Mouse (Mus musculus): ENCODE results near the gene Map1lc3b.
A peak's percentile ranks its signal among the peaks of the same experiment; 100 is the strongest.

Gene Map1lc3b

DNA sequence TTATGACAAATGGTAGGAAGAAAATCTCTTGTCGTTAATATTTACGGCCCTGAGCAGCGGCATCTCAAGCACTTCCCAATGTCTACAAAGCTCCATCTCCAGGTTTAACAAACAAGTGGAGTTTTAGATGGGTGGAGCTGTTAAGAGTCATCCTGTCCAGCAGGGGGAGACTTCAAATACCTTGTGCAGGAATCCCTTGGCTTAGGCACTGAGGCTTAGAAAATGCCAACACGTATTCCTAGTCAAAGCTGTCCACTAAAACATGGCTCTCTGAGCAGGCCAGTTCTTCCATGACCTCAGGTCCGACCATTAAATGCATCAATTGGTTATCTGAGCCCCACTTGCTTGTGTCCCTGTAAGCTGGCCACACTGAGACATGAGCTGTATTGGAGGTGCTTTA is 17.5 kb downstream of the Map1lc3b start:
- no peak for DNase-seq (ENCODE audit: low spot score in 2 of 2)

DNA sequence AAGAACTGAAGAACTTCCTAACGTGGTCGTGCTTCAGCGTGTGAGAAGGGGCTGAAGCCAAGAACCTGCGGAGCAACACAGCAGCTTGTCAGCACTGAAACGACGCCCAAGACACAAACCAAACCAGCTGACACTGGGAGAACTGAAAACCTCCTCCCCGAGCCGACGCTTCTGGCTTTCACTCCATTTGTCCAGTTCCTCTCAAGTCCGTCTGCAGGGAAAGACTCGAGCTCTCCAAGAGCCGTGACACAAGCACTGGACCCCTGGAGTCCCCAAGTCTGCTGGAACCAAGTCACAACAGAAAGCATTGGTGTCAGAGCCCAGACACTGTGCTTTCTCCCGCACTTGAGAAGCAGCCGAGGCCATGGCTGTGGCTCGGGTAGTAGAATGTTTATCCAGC is 19.1 kb downstream of the Map1lc3b start:
- no peak for DNase-seq (ENCODE audit: low spot score in 2 of 2)

DNA sequence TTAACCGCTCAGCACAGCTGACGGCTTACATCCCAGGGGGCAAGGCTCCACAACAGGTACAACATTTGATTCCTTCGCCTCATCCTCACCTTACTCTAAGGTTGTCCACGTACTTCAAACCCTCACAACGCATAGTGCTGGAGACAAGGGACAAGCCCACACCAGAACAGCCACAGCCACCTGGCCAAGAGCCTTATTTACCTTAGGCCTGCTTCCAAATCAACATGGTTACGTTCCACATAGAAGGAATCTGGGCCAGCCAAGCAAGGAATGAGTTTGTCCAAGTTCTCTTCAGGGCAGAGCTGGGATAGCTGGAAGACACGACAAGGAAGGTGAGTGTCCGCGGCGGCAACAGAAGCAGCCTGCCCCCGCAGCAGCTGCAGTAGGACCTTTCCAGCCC is 19.8 kb downstream of the Map1lc3b start:
- no peak for DNase-seq (ENCODE audit: low spot score in 2 of 2)

DNA sequence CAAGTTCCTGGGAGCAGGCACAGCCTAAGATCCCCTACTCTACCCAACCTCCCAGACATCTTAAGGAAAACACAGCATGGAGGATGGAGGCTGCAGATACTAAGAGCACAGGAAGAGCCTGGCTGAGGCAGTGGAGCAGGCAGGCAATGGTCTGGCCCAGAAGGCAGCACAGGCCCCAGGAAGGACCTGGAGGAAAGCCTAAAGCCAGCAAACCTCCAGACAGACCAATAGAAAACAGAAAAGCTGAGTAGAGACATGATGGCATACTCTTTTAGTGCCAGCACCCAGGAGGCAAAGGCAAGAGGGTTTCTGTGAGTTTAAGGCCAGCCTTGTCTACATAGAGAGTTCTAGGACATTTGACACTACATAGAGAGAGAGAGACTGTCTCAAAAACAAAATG is 23.3 kb downstream of the Map1lc3b start:
- DNase-seq (ENCODE audit: low spot score in 2 of 2), result no peak

DNA sequence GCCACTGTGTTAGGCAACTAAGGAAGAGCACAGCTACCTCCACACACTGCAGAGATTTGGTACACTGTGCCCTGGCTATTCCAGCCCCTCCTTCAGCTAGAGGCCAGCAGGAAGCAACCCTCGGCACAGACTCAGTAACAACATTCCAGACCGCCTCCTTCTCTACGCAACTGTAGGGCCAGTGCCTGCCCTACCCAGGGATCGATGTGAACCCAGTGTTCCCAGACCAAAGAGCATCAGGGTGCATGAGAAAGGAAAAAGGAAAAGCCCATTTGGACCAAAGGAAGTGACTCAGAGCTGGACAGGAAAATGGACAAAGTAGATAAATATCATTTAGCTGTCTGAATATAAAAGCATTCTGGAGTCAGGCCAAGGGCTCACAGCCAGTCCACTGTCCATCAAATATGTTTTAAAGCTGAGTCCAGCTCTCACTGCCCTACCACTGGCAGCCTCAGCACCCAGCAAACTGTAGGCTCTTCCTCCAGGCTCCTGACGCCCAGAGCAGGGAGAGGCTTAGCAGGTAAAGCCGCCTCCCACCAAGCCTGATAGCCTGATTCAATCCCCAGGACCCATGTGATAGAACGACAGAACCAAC is 29.3 kb downstream of the Map1lc3b start:
- DNase-seq (ENCODE audit: low spot score in 2 of 2), result peak; percentile 10 to 25

DNA sequence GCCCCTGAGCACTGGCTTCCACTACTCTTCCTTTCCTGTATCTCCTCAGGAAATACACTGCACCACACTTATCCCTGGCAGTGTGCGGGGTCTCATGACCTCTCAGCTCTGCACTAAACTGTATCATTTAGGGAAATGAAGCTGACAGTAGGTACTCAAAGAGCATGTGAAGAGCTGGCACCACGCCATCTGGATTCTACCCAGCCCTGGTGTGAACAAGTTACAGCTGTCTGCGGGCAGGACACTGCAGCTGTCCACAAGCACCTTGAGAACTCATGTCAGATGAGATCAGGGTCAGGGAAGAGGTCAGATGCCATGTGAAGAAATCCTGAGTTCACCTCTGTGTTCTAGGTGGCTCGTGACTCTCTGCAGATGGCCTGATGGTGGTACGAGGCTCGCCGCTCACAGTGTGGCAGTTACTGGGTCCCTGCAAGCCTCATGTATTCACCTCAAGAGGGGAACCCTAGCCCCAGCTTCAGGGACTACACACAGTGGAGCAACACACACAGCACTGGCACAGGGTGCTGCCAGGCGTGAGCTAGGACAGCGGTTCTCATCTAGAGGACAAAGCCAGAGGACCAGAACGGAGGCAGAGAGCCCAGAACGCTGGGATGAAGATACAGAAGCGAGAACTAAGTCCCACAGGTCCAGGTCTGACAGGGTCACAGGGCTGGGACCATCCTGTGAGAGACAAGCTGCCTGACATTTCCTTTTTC is 30.8 kb downstream of the Map1lc3b start:
- DNase-seq (ENCODE audit: low spot score in 2 of 2), result no peak

DNA sequence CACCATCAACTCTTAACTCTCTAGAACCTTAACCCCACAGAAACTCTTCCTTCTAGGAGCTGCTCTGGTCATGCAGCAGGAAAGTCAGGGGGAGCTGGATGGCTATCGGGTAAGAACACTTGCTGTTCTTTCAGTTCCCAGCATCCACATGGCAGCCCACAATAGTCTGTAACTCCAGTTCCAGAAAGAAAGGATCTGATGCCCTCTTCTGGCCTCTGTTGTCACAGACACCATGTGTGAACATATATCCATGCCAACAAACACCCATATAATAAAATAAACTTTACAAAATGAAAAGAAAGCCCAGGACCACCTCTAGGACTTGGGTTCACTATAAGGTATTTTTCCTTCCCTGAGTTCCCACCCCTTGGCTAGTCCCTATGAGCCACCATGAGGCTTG is 31.7 kb downstream of the Map1lc3b start:
- no peak for DNase-seq (ENCODE audit: low spot score in 2 of 2)

DNA sequence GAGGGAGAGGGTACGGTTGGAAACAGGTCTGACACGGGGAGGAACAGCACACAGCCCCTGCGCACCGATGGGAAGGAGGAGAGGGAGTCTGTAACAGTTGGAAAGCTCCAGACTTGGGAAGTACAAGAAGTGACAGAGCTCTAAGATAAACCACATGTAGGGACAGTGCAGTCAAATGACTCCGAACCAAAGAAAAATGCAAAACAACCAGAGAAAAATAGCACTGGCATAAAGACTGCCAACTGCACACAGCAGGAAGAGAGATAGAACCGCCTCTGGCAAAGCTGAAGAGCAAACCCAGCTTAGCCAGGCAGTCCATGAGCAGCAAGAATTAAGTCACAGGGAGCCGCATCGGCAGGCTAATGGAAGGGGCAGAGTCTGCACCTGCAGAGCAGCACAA is 32.9 kb downstream of the Map1lc3b start:
- DNase-seq (ENCODE audit: low spot score in 2 of 2), result no peak

DNA sequence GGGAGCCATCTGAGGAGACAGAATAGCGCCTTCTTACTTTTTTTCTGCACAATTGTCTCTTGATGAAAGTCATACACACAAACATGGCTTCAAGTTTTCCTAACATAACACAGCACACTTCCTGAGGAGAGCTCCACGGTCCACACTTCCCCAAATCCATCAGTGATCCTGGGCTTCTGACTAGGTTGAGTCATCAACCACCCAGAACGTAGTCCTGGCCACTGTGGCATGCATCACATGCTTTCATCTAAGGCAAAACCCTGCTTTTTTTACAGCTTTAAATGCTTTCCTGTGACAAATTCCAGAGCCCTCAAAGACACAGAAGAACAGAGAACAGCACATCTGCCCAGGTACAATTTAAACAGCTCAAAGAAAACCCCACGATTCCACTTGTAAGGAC is 38.5 kb downstream of the Map1lc3b start:
- DNase-seq (ENCODE audit: low spot score in 2 of 2), result no peak

DNA sequence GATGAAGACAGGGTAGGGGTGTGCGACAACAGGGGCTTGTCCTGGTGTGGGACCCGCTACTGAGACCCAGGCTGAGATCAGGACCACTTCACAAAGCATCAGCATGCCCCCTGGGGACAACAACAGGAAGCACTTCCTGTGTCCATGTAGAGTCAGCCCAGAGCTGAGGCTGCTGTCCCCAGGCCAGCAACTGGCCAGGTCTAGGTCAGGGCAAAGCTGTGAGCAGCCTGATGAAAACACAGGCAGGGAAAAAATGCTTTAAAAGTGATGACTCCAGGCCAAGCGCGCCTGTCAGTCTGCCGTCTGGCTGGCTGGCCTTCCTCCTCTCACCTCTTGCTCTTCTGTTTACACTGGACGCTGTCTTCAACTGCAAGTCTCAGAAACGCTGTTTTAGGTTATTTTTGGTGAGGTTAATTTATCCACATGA is 41.5 kb downstream of the Map1lc3b start:
- no peak for DNase-seq (ENCODE audit: low spot score in 2 of 2)

DNA sequence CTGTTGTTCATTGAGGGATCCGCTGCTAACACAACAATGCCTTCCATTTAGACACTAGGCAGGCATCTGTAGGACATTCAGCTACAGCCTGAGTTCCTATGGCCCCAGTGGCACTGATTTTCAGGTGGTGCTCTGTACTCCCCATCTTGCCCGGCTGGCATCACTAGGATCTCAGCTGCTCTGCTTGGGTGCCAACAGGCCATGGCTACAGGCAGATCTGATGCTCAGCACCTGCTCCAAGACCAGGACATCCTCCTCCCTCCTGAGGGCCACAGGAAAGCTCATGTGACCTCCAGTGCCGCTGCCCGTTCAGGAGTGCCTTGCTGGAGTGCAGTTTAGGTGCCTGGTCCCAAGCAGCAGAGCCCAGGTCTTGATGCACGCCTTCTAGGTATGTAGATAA is 42.2 kb downstream of the Map1lc3b start:
- DNase-seq (ENCODE audit: low spot score in 2 of 2), result no peak

DNA sequence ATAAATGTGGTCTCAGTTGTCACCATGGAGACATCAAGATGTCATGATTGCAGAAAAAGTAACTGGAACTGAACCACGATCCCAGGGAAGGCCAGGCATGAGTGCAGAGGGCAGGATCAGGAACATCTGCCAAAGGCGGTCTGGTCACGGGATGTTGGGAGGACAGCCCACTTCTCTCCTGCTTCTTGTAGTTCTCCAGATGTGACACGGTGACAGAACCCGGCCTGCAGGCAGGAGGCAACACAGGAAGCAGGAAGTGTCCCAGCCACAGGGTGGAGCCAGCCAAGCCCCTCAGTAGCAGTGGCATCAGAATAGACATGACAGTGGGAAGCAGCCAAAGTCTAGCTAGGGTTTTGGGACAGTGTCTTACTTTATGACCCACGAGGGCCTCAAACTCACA is 45.4 kb downstream of the Map1lc3b start:
- DNase-seq (ENCODE audit: low spot score in 2 of 2), result no peak

DNA sequence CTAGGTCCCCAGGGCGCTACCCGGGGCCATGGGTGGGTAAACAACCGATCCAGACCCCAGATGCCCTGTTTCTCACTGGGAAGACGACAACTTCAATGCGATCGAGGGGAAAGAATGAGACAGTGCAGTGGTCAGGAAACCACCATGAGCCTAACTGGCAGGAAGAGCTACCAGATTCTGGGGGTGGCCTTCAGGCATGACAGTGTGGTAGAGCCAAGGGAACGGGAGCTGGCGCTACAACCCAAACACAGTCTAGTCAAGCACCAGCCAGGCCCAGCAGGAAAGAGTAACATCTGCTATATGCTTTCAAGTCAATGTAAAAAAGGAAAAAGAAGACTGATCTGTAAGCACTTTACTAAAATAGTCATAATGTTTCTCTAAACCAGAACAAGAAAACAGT is 46.0 kb downstream of the Map1lc3b start:
- no peak for DNase-seq (ENCODE audit: low spot score in 2 of 2)

DNA sequence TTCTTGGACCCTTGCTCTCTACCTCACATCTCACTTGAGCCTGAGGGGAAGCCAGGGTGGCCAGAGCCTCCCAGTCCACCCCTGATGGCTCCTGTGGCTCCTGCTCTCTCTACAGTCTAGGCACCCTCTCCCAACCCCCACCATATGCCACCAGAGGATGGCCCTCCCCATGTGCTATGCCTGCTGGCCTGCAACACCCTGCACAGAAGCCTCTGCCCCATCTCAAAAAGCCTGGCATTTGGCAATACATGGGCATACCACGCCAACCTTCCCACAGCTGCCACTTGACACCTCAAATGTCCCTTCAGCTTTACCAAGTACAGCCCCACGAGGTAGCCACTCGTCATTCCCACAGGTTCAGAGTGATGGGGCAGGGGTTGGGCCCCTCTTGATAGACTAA is 52.6 kb downstream of the Map1lc3b start:
- DNase-seq (ENCODE audit: low spot score in 2 of 2), result no peak

DNA sequence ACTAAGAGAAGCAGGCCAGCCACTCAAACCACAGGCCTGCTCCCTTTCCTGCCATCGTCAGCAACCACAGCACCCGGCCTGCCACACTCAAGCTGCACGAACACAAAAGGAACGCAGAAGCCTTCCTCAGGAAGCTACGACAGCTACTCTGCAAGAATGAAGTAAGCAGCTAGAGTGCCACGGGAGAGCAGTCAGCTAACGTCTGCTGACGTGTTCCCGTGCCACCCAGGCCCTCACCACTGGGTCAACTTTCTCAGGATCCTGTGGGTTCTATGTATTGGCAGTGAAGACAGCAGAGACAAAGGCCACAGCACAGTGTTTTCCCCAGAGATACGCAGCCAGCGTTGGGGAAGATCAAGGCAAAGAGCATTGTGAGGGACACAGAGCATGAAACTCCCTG is 53.2 kb downstream of the Map1lc3b start:
- DNase-seq (ENCODE audit: low spot score in 2 of 2), result no peak

DNA sequence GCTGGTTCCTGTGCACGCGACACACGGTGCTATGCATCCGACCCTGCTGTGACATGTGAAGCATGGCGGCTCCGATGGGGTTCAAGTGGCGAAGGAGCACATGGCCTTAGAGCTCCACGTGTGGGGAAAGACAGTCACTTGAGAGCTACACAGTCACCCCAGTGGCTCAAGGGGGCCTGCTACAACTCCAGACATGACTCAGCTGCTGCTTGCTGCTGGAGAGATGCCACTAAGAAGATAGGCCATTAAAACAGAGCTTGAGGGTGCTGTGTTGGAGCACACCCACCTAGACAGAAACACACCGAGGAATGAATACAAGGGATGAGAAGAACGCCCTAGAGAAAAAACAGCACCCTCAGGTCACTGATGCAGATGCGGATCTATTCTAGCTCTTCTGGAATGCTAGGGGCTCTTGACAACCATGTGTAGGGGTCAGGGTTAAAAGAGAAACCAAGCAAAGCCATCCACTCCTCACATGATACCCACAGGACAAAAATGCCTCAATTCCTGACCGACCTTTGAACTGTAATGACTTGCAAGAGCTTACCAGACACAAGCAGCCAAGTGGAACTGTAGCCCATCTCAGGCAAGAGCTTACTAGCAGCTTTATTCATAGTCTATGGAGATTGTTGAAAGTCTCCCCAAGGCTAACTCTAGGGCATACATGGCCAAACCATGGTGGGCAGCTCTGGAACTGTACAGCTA is 57.5 kb downstream of the Map1lc3b start:
- DNase-seq (ENCODE audit: low spot score in 2 of 2), result no peak

Data from spleen, postnatal 36 days (tissue).